Mouse (Mus musculus) heart, embryonic 16.5 days (tissue): ENCODE data around the gene Iqschfp. TPM values are rescaled to one million over a fixed set of nuclear protein-coding genes. Genes with fewer than 3 reads are reported as not detected.
A peak's percentile ranks its signal among the peaks of the same experiment; 100 is the strongest.

Experiments
- ATAC-seq: fragments of 200-750 bp; cut with Nextera tagmentation; replicated peaks from 2 replicates; pipeline ENCODE4 v1.8.0; 2017; ENCODE audit warnings: moderate number of reproducible peaks; ENCODE audit not compliant: insufficient read depth, low FRiP score; ENCODE audit errors: extremely low read depth
- H3K27ac ChIP-seq: fragments of 300-500 bp; sonication (generic); 2 replicates; pipeline ENCODE4 v1.5.1; 2014; ENCODE audit warnings: mild to moderate bottlenecking, low read length, control low read depth, moderate library complexity
- H3K27me3 ChIP-seq: fragments of 300-500 bp; sonication (generic); 2 replicates; pipeline ENCODE4 v1.6.1; 2014; ENCODE audit warnings: low read length, mixed read lengths; ENCODE audit not compliant: control insufficient read depth, insufficient read depth
- H3K36me3 ChIP-seq: fragments of 300-500 bp; sonication (generic); 2 replicates; pipeline ENCODE4 v1.6.1; 2014; ENCODE audit not compliant: control insufficient read depth, insufficient read depth
- H3K4me1 ChIP-seq: fragments of 300-500 bp; sonication (generic); 2 replicates; pipeline ENCODE4 v1.6.1; 2014; ENCODE audit warnings: low read length, mixed read lengths; ENCODE audit not compliant: control insufficient read depth, insufficient read depth
- H3K4me2 ChIP-seq: fragments of 300-500 bp; sonication (generic); 2 replicates; pipeline ENCODE4 v1.6.1; 2014; ENCODE audit warnings: low read depth, mild to moderate bottlenecking, control low read depth, low read length
- H3K4me3 ChIP-seq: fragments of 300-500 bp; sonication (generic); 2 replicates; pipeline ENCODE4 v1.5.1; 2014; ENCODE audit warnings: mild to moderate bottlenecking, control low read depth, low read length
- H3K9ac ChIP-seq: fragments of 300-500 bp; sonication (generic); 2 replicates; pipeline ENCODE4 v1.6.1; 2014; ENCODE audit warnings: low read length, control low read depth
- H3K9me3 ChIP-seq: fragments of 300-500 bp; sonication (generic); replicated peaks from 2 replicates; pipeline ENCODE4 v1.6.1; 2016; ENCODE audit warnings: low read length; ENCODE audit not compliant: control insufficient read depth
- WGBS: fragments of 180-500 bp; shearing (Covaris S2); extraction: QIAGEN DNeasy Blood & Tissue Kit; methylation state at CpG from one replicate; pipeline ENCODE4 v1.1.7; 2014; 5-methylcytosine and 5-hydroxymethylcytosine counted together
- polyA plus RNA-seq: library from polyadenylated mRNA; unstranded; fragments of >200 nt; fragmentation: Nextera tagmentation; extraction: Ambion mirVana; gene quantifications from 2 replicates; pipeline ENCODE4 v1.2.1, GENCODE M21; 2015

Iqschfp gene
- polyA plus RNA-seq, 1 experiment from 2014 or later = not detected

- H3K4me3 ChIP-seq = peak overlapping the region; percentile 87
- peak overlapping the region; percentile 97 for H3K4me2 ChIP-seq
- peak overlapping the region; percentile 99 for H3K27ac ChIP-seq
- peak overlapping the region; percentile 97 for H3K9ac ChIP-seq
- no peaks in the 10 kb centered on the region for H3K9me3 ChIP-seq
- H3K27me3 ChIP-seq = no peaks in the 10 kb centered on the region
- H3K36me3 ChIP-seq = no peaks in the 10 kb centered on the region
- peaks cover 32% of the 10 kb centered on the region for H3K4me1 ChIP-seq
- peak; percentile 10 for ATAC-seq
- under 1% methylated on average over 68 of the region's 68 CpGs for WGBS
These were observed 602.5 kb downstream of the Iqschfp start for GRCm38 (mm10) chr3:68494296-68495095.

- H3K9me3 ChIP-seq = no peaks in the 10 kb centered on the region
- no peaks in the 10 kb centered on the region for H3K36me3 ChIP-seq
- peaks cover 37% of the 10 kb centered on the region for H3K4me1 ChIP-seq
- ATAC-seq = peak; percentile 35; the same call in 1 of the 2 replicates
- under 1% methylated on average over 38 of the region's 38 CpGs for WGBS
- peak overlapping the region; percentile 97 for H3K9ac ChIP-seq
- no peaks in the 10 kb centered on the region for H3K27me3 ChIP-seq
- H3K27ac ChIP-seq = peak overlapping the region; percentile 99
- H3K4me2 ChIP-seq = peak overlapping the region; percentile 97
- H3K4me3 ChIP-seq = peak overlapping the region; percentile 87
These were observed 603.2 kb downstream of the Iqschfp start for GRCm38 (mm10) chr3:68495096-68495735.

- H3K4me3 ChIP-seq = peak overlapping the region; percentile 87
- no peak for ATAC-seq
These were observed 603.8 kb downstream of the Iqschfp start for GRCm38 (mm10) chr3:68495736-68496242.

GRCm38 (mm10) chr3:68496513-68496912 lies 604.5 kb downstream of the Iqschfp start:
- peaks cover 43% of the 10 kb centered on the region for H3K4me1 ChIP-seq
- no peaks in the 10 kb centered on the region for H3K9me3 ChIP-seq
- 43% methylated on average over 6 of the region's 6 CpGs for WGBS
- peak overlapping the region; percentile 66; the same call in 1 of the 2 replicates for H3K27ac ChIP-seq
- H3K36me3 ChIP-seq = no peaks in the 10 kb centered on the region
- no peak for ATAC-seq
- H3K27me3 ChIP-seq = no peaks in the 10 kb centered on the region
- peak overlapping the region; percentile 97 for H3K4me2 ChIP-seq
- H3K9ac ChIP-seq = peak overlapping the region; percentile 50
- H3K4me3 ChIP-seq = peak overlapping the region; percentile 87

More at GRCm38 (mm10) chr3:68495736-68496242, 603.8 kb downstream of the Iqschfp start:
- Histone ChIP-seq H3K27ac (peak overlapping the region; percentile 99), H3K4me1 (peaks cover 42% of the 10 kb centered on the region), H3K9ac (peak overlapping the region; percentile 97), H3K9me3 (no peaks in the 10 kb centered on the region), H3K4me2 (peak overlapping the region; percentile 97), H3K27me3 (no peaks in the 10 kb centered on the region), H3K36me3 (no peaks in the 10 kb centered on the region)
- WGBS = 4% methylated on average over 9 of the region's 9 CpGs

GRCm38 (mm10) chr3:68499532-68500152 lies 607.6 kb downstream of the Iqschfp start:
- Histone ChIP-seq H3K36me3 (no peaks in the 10 kb centered on the region), H3K27ac (no peak overlapping the region), H3K4me3 (no peak overlapping the region), H3K9me3 (no peaks in the 10 kb centered on the region), H3K27me3 (no peaks in the 10 kb centered on the region), H3K4me1 (peaks cover 32% of the 10 kb centered on the region), H3K4me2 (no peak overlapping the region), H3K9ac (no peak overlapping the region)
- no peak for ATAC-seq
- WGBS = 57% methylated on average over 6 of the region's 6 CpGs

- ATAC-seq = no peak
- Histone ChIP-seq H3K27ac (no peak overlapping the region), H3K9ac (no peak overlapping the region), H3K4me1 (peaks cover 37% of the 10 kb centered on the region), H3K4me3 (no peak overlapping the region), H3K4me2 (no peak overlapping the region), H3K27me3 (no peaks in the 10 kb centered on the region), H3K36me3 (no peaks in the 10 kb centered on the region), H3K9me3 (no peaks in the 10 kb centered on the region)
- WGBS = 63% methylated on average over 3 of the region's 3 CpGs
These were observed 612.8 kb downstream of the Iqschfp start for GRCm38 (mm10) chr3:68504838-68505237.

GRCm38 (mm10) chr3:68506769-68507318 lies 614.8 kb downstream of the Iqschfp start:
- Histone ChIP-seq H3K4me3 (no peak overlapping the region), H3K27me3 (no peaks in the 10 kb centered on the region), H3K9me3 (no peaks in the 10 kb centered on the region), H3K27ac (peak overlapping the region; percentile 42), H3K9ac (no peak overlapping the region), H3K36me3 (no peaks in the 10 kb centered on the region), H3K4me1 (peaks cover 36% of the 10 kb centered on the region), H3K4me2 (no peak overlapping the region)
- ATAC-seq = peak; percentile 47; the same call in 1 of the 2 replicates
- 36% methylated on average over 7 of the region's 7 CpGs for WGBS

GRCm38 (mm10) chr3:68508629-68509028 lies 616.6 kb downstream of the Iqschfp start:
- Histone ChIP-seq H3K4me2 (peak overlapping the region; percentile 22; the same call in 1 of the 2 replicates), H3K9me3 (no peaks in the 10 kb centered on the region), H3K27ac (peak overlapping the region; percentile 88), H3K27me3 (no peaks in the 10 kb centered on the region), H3K4me3 (no peak overlapping the region), H3K36me3 (no peaks in the 10 kb centered on the region), H3K4me1 (peaks cover 40% of the 10 kb centered on the region), H3K9ac (peak overlapping the region; percentile 50)
- peak; percentile 84 for ATAC-seq
- 11% methylated on average over 6 of the region's 6 CpGs for WGBS
